Mouse (Mus musculus) kidney, embryonic 14.5 days (tissue): Measurements from ENCODE around the gene Wfdc10. TPM values are rescaled to one million over a fixed set of nuclear protein-coding genes. Genes with fewer than 3 reads are reported as not detected.

Source experiments
- polyA plus RNA-seq: library from polyadenylated mRNA; unstranded; fragments of >200 nt; fragmentation: Nextera tagmentation; extraction: Ambion mirVana; gene quantifications from 2 replicates; pipeline ENCODE4 v1.2.1, GENCODE M21; 2014

Gene Wfdc10
- polyA plus RNA-seq, 1 experiment from 2014 or later: not detected

Other genes with a start within 250 kb of the Wfdc10 start
- gene Sdc4, start 212.2 kb upstream of the Wfdc10 start, polyA plus RNA-seq: 87.8 and 108 TPM in 2 replicates
- 66.8 and 69.4 TPM in 2 replicates for gene Sys1, start 199.1 kb upstream of the Wfdc10 start, polyA plus RNA-seq
- 7.1 and 8.4 TPM in 2 replicates for gene Gm20458, start 195.1 kb upstream of the Wfdc10 start, polyA plus RNA-seq
- gene Trp53tg5, start 182.3 kb upstream of the Wfdc10 start, polyA plus RNA-seq: not detected in 2 replicates
- gene Dbndd2, start 169.9 kb upstream of the Wfdc10 start, polyA plus RNA-seq: 12.4 and 14.7 TPM in 2 replicates
- 70.7 and 79.2 TPM in 2 replicates for gene Pigt, start 158.5 kb upstream of the Wfdc10 start, polyA plus RNA-seq
- 330 and 331 TPM in 2 replicates for gene Wfdc2, start 93.6 kb upstream of the Wfdc10 start, polyA plus RNA-seq
- gene Spint3, start 82.6 kb upstream of the Wfdc10 start, polyA plus RNA-seq: not detected in 2 replicates
- not detected in 2 replicates for gene Wfdc6a, start 70.6 kb upstream of the Wfdc10 start, polyA plus RNA-seq
- not detected in 2 replicates for gene Eppin, start 62.5 kb upstream of the Wfdc10 start, polyA plus RNA-seq
- gene Wfdc6b, start 42.5 kb upstream of the Wfdc10 start, polyA plus RNA-seq: not detected in 2 replicates
- not detected in 2 replicates for gene Wfdc8, start 42.4 kb upstream of the Wfdc10 start, polyA plus RNA-seq
- gene Wfdc16, start 17.2 kb upstream of the Wfdc10 start, polyA plus RNA-seq: not detected in 2 replicates
- gene Wfdc9, start 537 bp downstream of the Wfdc10 start, polyA plus RNA-seq: not detected in 2 replicates
- gene Wfdc11, start 18.0 kb downstream of the Wfdc10 start, polyA plus RNA-seq: not detected in 2 replicates
- gene Wfdc13, start 29.1 kb downstream of the Wfdc10 start, polyA plus RNA-seq: 0.54 and 0.93 TPM in 2 replicates
- 1.1 and 1.4 TPM in 2 replicates for gene Spint4, start 42.5 kb downstream of the Wfdc10 start, polyA plus RNA-seq
- not detected in 2 replicates for gene Spint5, start 59.3 kb downstream of the Wfdc10 start, polyA plus RNA-seq
- gene Wfdc3, start 89.9 kb downstream of the Wfdc10 start, polyA plus RNA-seq: 0.83 and 1.4 TPM in 2 replicates
- gene Dnttip1, start 89.9 kb downstream of the Wfdc10 start, polyA plus RNA-seq: 64.4 and 70.8 TPM in 2 replicates
- gene Ube2c, start 113.9 kb downstream of the Wfdc10 start, polyA plus RNA-seq: 559 and 687 TPM in 2 replicates
- 1.8 and 1.9 TPM in 2 replicates for gene Tnnc2, start 123.9 kb downstream of the Wfdc10 start, polyA plus RNA-seq
- gene Snx21, start 129.8 kb downstream of the Wfdc10 start, polyA plus RNA-seq: 16.0 and 16.6 TPM in 2 replicates
- gene Acot8, start 148.8 kb downstream of the Wfdc10 start, polyA plus RNA-seq: 13.7 and 17.0 TPM in 2 replicates
- 7.3 and 9.0 TPM in 2 replicates for gene Zswim3, start 149.1 kb downstream of the Wfdc10 start, polyA plus RNA-seq
- 12.4 and 20.0 TPM in 2 replicates for gene Zswim1, start 166.6 kb downstream of the Wfdc10 start, polyA plus RNA-seq
- gene Spata25, start 172.5 kb downstream of the Wfdc10 start, polyA plus RNA-seq: not detected in 2 replicates
- 122 and 135 TPM in 2 replicates for gene Ctsa, start 176.8 kb downstream of the Wfdc10 start, polyA plus RNA-seq
- gene Neurl2, start 177.4 kb downstream of the Wfdc10 start, polyA plus RNA-seq: 6.0 and 6.6 TPM in 2 replicates
- gene Pltp, start 201.7 kb downstream of the Wfdc10 start, polyA plus RNA-seq: 25.7 and 34.6 TPM in 2 replicates
- 68.9 and 72.9 TPM in 2 replicates for gene Pcif1, start 223.3 kb downstream of the Wfdc10 start, polyA plus RNA-seq